Mouse (Mus musculus) natural killer cell, adult 2 months (primary cell): Measurements from ENCODE around the gene Slc48a1.

Source experiments
- DNase-seq, 2 experiments: peaks; one replicate each; pipeline ENCODE4 v3.0.0; 2022; ENCODE audit warnings: low spot score in 2 of 2

The Slc48a1 gene

GRCm38 (mm10) chr15:97825941-97826587 lies 47.7 kb downstream of the Slc48a1 start:
- no peak for DNase-seq

GRCm38 (mm10) chr15:97826588-97827261 lies 48.4 kb downstream of the Slc48a1 start:
- no peak for DNase-seq

GRCm38 (mm10) chr15:97827401-97827800 lies 49.1 kb downstream of the Slc48a1 start:
- DNase-seq = no peak

- DNase-seq = no peak
These were observed 50.0 kb downstream of the Slc48a1 start for GRCm38 (mm10) chr15:97828221-97828842.

- no peak for DNase-seq
These were observed 50.6 kb downstream of the Slc48a1 start for GRCm38 (mm10) chr15:97828901-97829338.

- DNase-seq = no peak
These were observed 51.1 kb downstream of the Slc48a1 start for GRCm38 (mm10) chr15:97829432-97829831.

- DNase-seq = no peak
These were observed 52.0 kb downstream of the Slc48a1 start for GRCm38 (mm10) chr15:97830253-97830787.

- no peak for DNase-seq
These were observed 52.5 kb downstream of the Slc48a1 start for GRCm38 (mm10) chr15:97830788-97831241.

GRCm38 (mm10) chr15:97831242-97831986 lies 53.1 kb downstream of the Slc48a1 start:
- no peak for DNase-seq

GRCm38 (mm10) chr15:97831987-97832640 lies 53.8 kb downstream of the Slc48a1 start:
- DNase-seq = no peak

GRCm38 (mm10) chr15:97832764-97833479 lies 54.6 kb downstream of the Slc48a1 start:
- DNase-seq = no peak

GRCm38 (mm10) chr15:97836153-97836893 lies 58.0 kb downstream of the Slc48a1 start:
- DNase-seq = no peak

- no peak for DNase-seq
These were observed 58.6 kb downstream of the Slc48a1 start for GRCm38 (mm10) chr15:97836894-97837247.

- no peak for DNase-seq
These were observed 59.3 kb downstream of the Slc48a1 start for GRCm38 (mm10) chr15:97837491-97838061.

- DNase-seq = no peak
These were observed 60.1 kb downstream of the Slc48a1 start for GRCm38 (mm10) chr15:97838395-97838794.

- no peak for DNase-seq
These were observed 60.7 kb downstream of the Slc48a1 start for GRCm38 (mm10) chr15:97839012-97839411.

- no peak for DNase-seq
These were observed 61.2 kb downstream of the Slc48a1 start for GRCm38 (mm10) chr15:97839473-97839872.

- no peak for DNase-seq
These were observed 61.7 kb downstream of the Slc48a1 start for GRCm38 (mm10) chr15:97839991-97840455.

GRCm38 (mm10) chr15:97840781-97841180 lies 62.5 kb downstream of the Slc48a1 start:
- DNase-seq = no peak

- DNase-seq = no peak
These were observed 63.1 kb downstream of the Slc48a1 start for GRCm38 (mm10) chr15:97841383-97841782.
